Mouse (Mus musculus) small intestine, adult 2 months (tissue): ENCODE results near the gene Cox5b.

Experiments
- CTCF ChIP-seq: fragments of 200-500 bp; IDR thresholded peaks from 2 replicates; pipeline ENCODE4 v1.5.1; 2012; ENCODE audit warnings: low read depth, mild to moderate bottlenecking, control low read depth, inconsistent platforms, low read length, moderate library complexity, mixed read lengths; ENCODE audit not compliant: insufficient replicate concordance, insufficient read length; ENCODE audit errors: extremely low read depth
- POLR2A ChIP-seq: fragments of 200-500 bp; IDR thresholded peaks from 2 replicates; pipeline ENCODE4 v1.6.1; 2012; ENCODE audit warnings: low read depth, mild to moderate bottlenecking, control low read depth, inconsistent platforms, low read length, moderate library complexity

- TF ChIP-seq CTCF, result no peak
- TF ChIP-seq POLR2A, result no peak
These were observed 26.8 kb upstream of the Cox5b start for GRCm38 (mm10) chr1:36664457-36664856.
